Comparison of ENCODE assay signal across 7 mouse cellular contexts in the genomic region with DNA sequence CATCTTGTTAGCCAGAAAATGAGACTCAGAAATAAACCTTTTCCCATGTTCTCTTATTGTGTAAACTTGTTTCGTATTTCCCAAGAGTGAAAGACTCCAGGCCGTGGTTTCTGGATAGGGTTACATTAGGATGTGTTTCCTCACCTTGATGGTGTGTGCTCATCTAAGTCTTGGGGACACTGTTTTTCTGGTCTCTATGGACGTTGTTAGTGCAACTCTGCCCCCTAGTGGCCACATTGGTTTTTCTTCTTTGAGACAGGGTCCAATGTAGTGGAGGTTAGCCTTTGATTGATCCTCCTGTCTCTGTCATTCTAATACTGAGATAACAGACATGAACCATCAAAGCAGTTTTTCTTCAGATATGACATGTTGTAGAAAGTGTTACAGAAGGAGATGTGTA. TPM values are rescaled to one million over a fixed set of nuclear protein-coding genes. Genes with fewer than 3 reads are reported as not detected.
DNase-seq lines count a peak whose midpoint lies in the region; ATAC-seq and TF ChIP-seq lines count a peak whose summit lies in the region.

No protein-coding gene starts in this region.

- H3K9ac ChIP-seq in liver, embryonic 14.5 days (replicated peaks): no peak overlapping the region

- no peak overlapping the region for H3K27ac ChIP-seq in liver, embryonic 14.5 days

- H3K9me3 ChIP-seq in liver, embryonic 14.5 days (ENCODE audit: control insufficient read depth, low read length): no peaks in the 10 kb centered on the region

- H3K4me2 ChIP-seq in liver, embryonic 14.5 days (ENCODE audit: low read depth): no peak overlapping the region

- H3K4me3 ChIP-seq in liver, embryonic 14.5 days (ENCODE audit: insufficient read depth in 1 of 2, low read depth in 2 of 2, low read length in 2 of 2): no peak overlapping the region

- H3K4me1 ChIP-seq in liver, embryonic 14.5 days (replicated peaks; ENCODE audit: control insufficient read depth in 2 of 2, insufficient read depth in 2 of 2, low read length in 1 of 2): peaks cover under 1 to 13% of the 10 kb centered on the region in 2 experiments

- no peaks in the 10 kb centered on the region for H3K27me3 ChIP-seq in liver, embryonic 14.5 days (ENCODE audit: control insufficient read depth, insufficient read depth, low read length)

- TF ChIP-seq CTCF in liver, embryonic 14.5 days (IDR thresholded peaks at IDR 0.05; ENCODE audit: low read depth): peak; percentile 76

- ATAC-seq in liver, embryonic 14.5 days (ENCODE audit: insufficient read depth): no peak

- WGBS in liver, embryonic 14.5 days (ENCODE audit: insufficient replicate concordance): 17% methylated on average over 3 of the region's 3 CpGs

- no peak for TF ChIP-seq EP300 in liver, embryonic 14.5 days (IDR thresholded peaks at IDR 0.05; ENCODE audit: low read depth)

- peak; percentile 90 for DNase-seq in 3T3-L1 (ENCODE audit: low read depth, low spot score)
- peak; percentile 76 for DNase-seq in CD4-positive, CD25-positive, alpha-beta regulatory T cell, adult 2 months (ENCODE audit: low read depth, low spot score)
- peak; percentile 57 for DNase-seq in c-Kit-negative CD71-positive TER-119-positive erythroid progenitor cells, embryonic 14.5 days (ENCODE audit: low read depth, low spot score)
- DNase-seq in forelimb bud, embryonic 11.5 days (ENCODE audit: low read depth, low spot score): peak; percentile 55
- peak; percentile 85 for DNase-seq in kidney, postnatal 10 days
- peak; percentile 33 to 49 (median 41) for DNase-seq in liver, embryonic 14.5 days (ENCODE audit: low read depth in 3 of 3, low spot score in 3 of 3)
- peak; percentile 56 to 74 for DNase-seq in right cerebral cortex, postnatal 10 days (ENCODE audit: low spot score in 2 of 2)

- H3K36me3 ChIP-seq in liver, embryonic 14.5 days (replicated peaks; ENCODE audit: control insufficient read depth, insufficient read depth, low read depth): no peaks in the 10 kb centered on the region

RNA-seq across cellular contexts. Expression of a gene that starts 38.0 kb away (rescaled TPM):
- 2.0 and 2.1 TPM in 2 replicates for polyA plus RNA-seq in liver, embryonic 14.5 days (2012; rRNA removed)
- polyA plus RNA-seq in liver, embryonic 14.5 days (2014; fragmentation: Nextera tagmentation; extraction: Ambion mirVana): 0.55 and 0.66 TPM in 2 replicates
